Mouse (Mus musculus) G1E (cell line): ENCODE results near the gene Sorcs1.

Experiments
- CTCF ChIP-seq: IDR thresholded peaks from 2 replicates; pipeline ENCODE4 v1.5.1; 2012; ENCODE audit warnings: low read depth, low read length, inconsistent platforms, mixed read lengths
- GATA1 ChIP-seq: IDR thresholded peaks from 2 replicates; pipeline ENCODE4 v1.6.1; 2012; ENCODE audit warnings: borderline replicate concordance, low read length, inconsistent platforms, mixed read lengths
- TAL1 ChIP-seq: conservative IDR thresholded peaks from 2 replicates; pipeline ENCODE4 v1.6.1; 2012; ENCODE audit warnings: low read depth, low read length, inconsistent platforms, mixed read lengths

DNA sequence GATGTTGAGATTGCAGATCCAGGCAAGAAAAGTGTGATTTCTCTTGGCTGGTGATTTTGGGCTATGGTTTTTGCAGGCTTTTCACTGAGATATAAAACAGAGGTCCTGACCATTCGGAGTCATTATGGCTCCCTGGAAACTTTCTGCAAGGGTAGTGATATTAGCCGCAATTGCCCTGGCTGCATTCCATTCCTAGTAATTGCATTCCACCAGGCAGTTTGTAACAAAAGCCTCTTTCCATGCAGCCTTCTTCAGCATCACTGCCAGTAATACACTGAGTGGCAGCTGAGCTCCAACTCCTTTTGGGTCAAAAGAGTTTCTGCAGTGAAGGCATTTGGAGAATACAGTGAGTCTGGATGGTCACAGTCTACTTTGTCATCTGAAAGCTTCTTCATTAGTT, 319.9 kb downstream of the Sorcs1 start:
- TF ChIP-seq CTCF, result no peak
- no peak for TF ChIP-seq GATA1
- TF ChIP-seq TAL1, result no peak
